Mouse (Mus musculus) retina, embryonic 14.5 days (tissue): ENCODE data around the gene Tnfrsf13c.
A peak's percentile ranks its signal among the peaks of the same experiment; 100 is the strongest.

ENCODE experiments used
- DNase-seq: peaks from one replicate; pipeline ENCODE4 v3.0.0-alpha.2; 2015; ENCODE audit warnings: low spot score

The Tnfrsf13c gene

GRCm38 (mm10) chr15:82207504-82208219, 16.5 kb downstream of the Tnfrsf13c start:
- no peak for DNase-seq

GRCm38 (mm10) chr15:82207105-82207459, 17.1 kb downstream of the Tnfrsf13c start:
- no peak for DNase-seq

GRCm38 (mm10) chr15:82206365-82207104, 17.6 kb downstream of the Tnfrsf13c start:
- DNase-seq = peak; percentile 46

GRCm38 (mm10) chr15:82204680-82205371, 19.3 kb downstream of the Tnfrsf13c start:
- DNase-seq = no peak

GRCm38 (mm10) chr15:82203611-82204351, 20.4 kb downstream of the Tnfrsf13c start:
- DNase-seq = no peak

GRCm38 (mm10) chr15:82203090-82203489, 21.1 kb downstream of the Tnfrsf13c start:
- DNase-seq = no peak

GRCm38 (mm10) chr15:82202086-82202485, 22.1 kb downstream of the Tnfrsf13c start:
- DNase-seq = no peak

- no peak for DNase-seq
These were observed 24.6 kb downstream of the Tnfrsf13c start for GRCm38 (mm10) chr15:82199546-82199945.

GRCm38 (mm10) chr15:82198342-82198741, 25.8 kb downstream of the Tnfrsf13c start:
- no peak for DNase-seq

GRCm38 (mm10) chr15:82197937-82198336, 26.2 kb downstream of the Tnfrsf13c start:
- no peak for DNase-seq

- no peak for DNase-seq
These were observed 26.9 kb downstream of the Tnfrsf13c start for GRCm38 (mm10) chr15:82197246-82197750.

- DNase-seq = no peak
These were observed 27.9 kb downstream of the Tnfrsf13c start for GRCm38 (mm10) chr15:82196300-82196699.

- peak; percentile 80 for DNase-seq
These were observed 31.6 kb downstream of the Tnfrsf13c start for GRCm38 (mm10) chr15:82192617-82193016.

GRCm38 (mm10) chr15:82188481-82189240, 35.5 kb downstream of the Tnfrsf13c start:
- DNase-seq = peak; percentile 59

GRCm38 (mm10) chr15:82187924-82188323, 36.2 kb downstream of the Tnfrsf13c start:
- no peak for DNase-seq

- no peak for DNase-seq
These were observed 36.8 kb downstream of the Tnfrsf13c start for GRCm38 (mm10) chr15:82187401-82187800.

GRCm38 (mm10) chr15:82186931-82187330, 37.2 kb downstream of the Tnfrsf13c start:
- DNase-seq = no peak

GRCm38 (mm10) chr15:82186131-82186530, 38.0 kb downstream of the Tnfrsf13c start:
- no peak for DNase-seq

- DNase-seq = no peak
These were observed 38.9 kb downstream of the Tnfrsf13c start for GRCm38 (mm10) chr15:82185062-82185783.

- no peak for DNase-seq
These were observed 39.5 kb downstream of the Tnfrsf13c start for GRCm38 (mm10) chr15:82184656-82185055.
